Mouse (Mus musculus) heart, embryonic 13.5 days (tissue): ENCODE data around the gene Susd6. TPM values are rescaled to one million over a fixed set of nuclear protein-coding genes. Genes with fewer than 3 reads are reported as not detected.
"Not testable (repeated sequence)": the region's sequence is repeated elsewhere in the genome, so short reads cannot be mapped to it uniquely, and the experiment has no call there.

Experiments
- ATAC-seq: fragments of 200-750 bp; cut with Nextera tagmentation; 2 replicates; pipeline ENCODE4 v1.8.0; 2017; ENCODE audit warnings: moderate TSS enrichment; ENCODE audit not compliant: insufficient number of reproducible peaks, low FRiP score, low TSS enrichment; ENCODE audit errors: extremely low read depth
- H3K27ac ChIP-seq: fragments of 300-500 bp; sonication (generic); replicated peaks from 2 replicates; pipeline ENCODE4 v1.5.1; 2015; ENCODE audit warnings: moderate library complexity, mild to moderate bottlenecking, inconsistent platforms
- H3K27me3 ChIP-seq: fragments of 300-500 bp; sonication (generic); replicated peaks from 2 replicates; pipeline ENCODE4 v1.6.1; 2015; ENCODE audit warnings: mild to moderate bottlenecking, inconsistent platforms
- H3K36me3 ChIP-seq: fragments of 300-500 bp; sonication (generic); 2 replicates; pipeline ENCODE4 v1.6.1; 2015; ENCODE audit warnings: mild to moderate bottlenecking, inconsistent platforms
- H3K4me1 ChIP-seq: fragments of 300-500 bp; sonication (generic); 2 replicates; pipeline ENCODE4 v1.6.1; 2015; ENCODE audit warnings: inconsistent platforms
- H3K4me2 ChIP-seq: fragments of 300-500 bp; sonication (generic); 2 replicates; pipeline ENCODE4 v1.6.1; 2015; ENCODE audit warnings: inconsistent platforms, mild to moderate bottlenecking, moderate library complexity
- H3K4me3 ChIP-seq: fragments of 300-500 bp; sonication (generic); 2 replicates; pipeline ENCODE4 v1.5.1; 2015; ENCODE audit warnings: moderate library complexity, mild to moderate bottlenecking, inconsistent platforms
- H3K9ac ChIP-seq: fragments of 300-500 bp; sonication (generic); 2 replicates; pipeline ENCODE4 v1.6.1; 2015; ENCODE audit warnings: inconsistent platforms, mild to moderate bottlenecking, moderate library complexity
- H3K9me3 ChIP-seq: fragments of 300-500 bp; sonication (generic); 2 replicates; pipeline ENCODE4 v1.6.1; 2016; ENCODE audit warnings: inconsistent platforms
- WGBS: fragments of 180-500 bp; shearing (Covaris S2); methylation state at CpG from one replicate; pipeline ENCODE4 v1.1.7; 2015; ENCODE audit warnings: mixed read lengths; 5-methylcytosine and 5-hydroxymethylcytosine counted together
- polyA plus RNA-seq: library from polyadenylated mRNA; unstranded; fragments of >200 nt; fragmentation: Nextera tagmentation; extraction: Ambion mirVana; gene quantifications from 2 replicates; pipeline ENCODE4 v1.2.1, GENCODE M21; 2015

The Susd6 gene
- polyA plus RNA-seq, 1 experiment from 2014 or later: 14.3 TPM

GRCm38 (mm10) chr12:80787604-80788003 lies 2.7 kb upstream of the Susd6 start:
- no peaks in the 10 kb centered on the region for H3K36me3 ChIP-seq
- WGBS: 27% methylated on average over 11 of the region's 11 CpGs

GRCm38 (mm10) chr12:80788188-80788587 lies 2.1 kb upstream of the Susd6 start:
- peaks cover 31% of the 10 kb centered on the region for H3K4me1 ChIP-seq
- no peaks in the 10 kb centered on the region for H3K9me3 ChIP-seq
- ATAC-seq: no peak
- H3K27me3 ChIP-seq: no peaks in the 10 kb centered on the region
- 0 out of 2 replicates have a peak, but pooled peaks cover 4% of the 10 kb centered on the region for H3K36me3 ChIP-seq
- 84% methylated on average over 3 of the region's 3 CpGs for WGBS
- no peak overlapping the region for H3K4me3 ChIP-seq
- H3K27ac ChIP-seq: no peak overlapping the region
- no peak overlapping the region for H3K9ac ChIP-seq
- no peak overlapping the region for H3K4me2 ChIP-seq

More at GRCm38 (mm10) chr12:80787604-80788003, 2.7 kb upstream of the Susd6 start:
- Histone ChIP-seq H3K27ac (no peak overlapping the region), H3K9ac (peak overlapping the region; percentile 38; the same call in 1 of the 2 replicates), H3K4me3 (no peak overlapping the region), H3K9me3 (no peaks in the 10 kb centered on the region), H3K27me3 (no peaks in the 10 kb centered on the region), H3K4me1 (peaks cover 25% of the 10 kb centered on the region), H3K4me2 (peak overlapping the region; percentile 26; the same call in 1 of the 2 replicates)
- no peak for ATAC-seq

- H3K4me3 ChIP-seq, H3K27me3 ChIP-seq, H3K9me3 ChIP-seq, ATAC-seq, H3K9ac ChIP-seq, H3K36me3 ChIP-seq: not testable (repeated sequence)
- peaks cover 38% of the 10 kb centered on the region for H3K4me1 ChIP-seq
- peak overlapping the region; percentile 66 for H3K4me2 ChIP-seq
- H3K27ac ChIP-seq: peak overlapping the region; percentile 58; the same call in 1 of the 2 replicates
- 75% methylated on average over 4 of the region's 4 CpGs for WGBS
Observed at GRCm38 (mm10) chr12:80789276-80789675, 1.0 kb upstream of the Susd6 start.

GRCm38 (mm10) chr12:80790700-80791570 lies 625 bp downstream of the Susd6 start:
- peak; percentile 75 for ATAC-seq

GRCm38 (mm10) chr12:80791571-80792444 lies 1.5 kb downstream of the Susd6 start:
- Histone ChIP-seq H3K4me3 (peak overlapping the region; percentile 77), H3K9me3 (no peaks in the 10 kb centered on the region), H3K4me1 (peaks cover 57% of the 10 kb centered on the region), H3K27ac (peak overlapping the region; percentile 98), H3K27me3 (no peaks in the 10 kb centered on the region), H3K4me2 (peak overlapping the region; percentile 86), H3K36me3 (0 out of 2 replicates have a peak, but pooled peaks cover 5% of the 10 kb centered on the region), H3K9ac (peak overlapping the region; percentile 95)
- WGBS: 32% methylated on average over 6 of the region's 6 CpGs
- ATAC-seq: no peak

More at GRCm38 (mm10) chr12:80790700-80791570, 625 bp downstream of the Susd6 start:
- peak overlapping the region; percentile 98 for H3K27ac ChIP-seq
- peak overlapping the region; percentile 77 for H3K4me3 ChIP-seq
- H3K4me2 ChIP-seq: peak overlapping the region; percentile 86
- WGBS: under 1% methylated on average over 70 of the region's 80 CpGs
- peak overlapping the region; percentile 95 for H3K9ac ChIP-seq
- H3K4me1 ChIP-seq: peaks cover 54% of the 10 kb centered on the region
- H3K9me3 ChIP-seq: no peaks in the 10 kb centered on the region
- 0 out of 2 replicates have a peak, but pooled peaks cover 5% of the 10 kb centered on the region for H3K36me3 ChIP-seq
- no peaks in the 10 kb centered on the region for H3K27me3 ChIP-seq

- Histone ChIP-seq H3K4me1 (peaks cover 55% of the 10 kb centered on the region), H3K9ac (peak overlapping the region; percentile 95; the same call in 1 of the 2 replicates), H3K27me3 (no peaks in the 10 kb centered on the region), H3K27ac (0 out of 2 replicates have a peak overlapping the region, but pooled peaks have one; percentile 5), H3K4me2 (peak overlapping the region; percentile 86), H3K36me3 (0 out of 2 replicates have a peak, but pooled peaks cover 5% of the 10 kb centered on the region), H3K4me3 (peak overlapping the region; percentile 77), H3K9me3 (no peaks in the 10 kb centered on the region)
- 65% methylated on average over 5 of the region's 5 CpGs for WGBS
- ATAC-seq: no peak
Observed at GRCm38 (mm10) chr12:80792867-80793266, 2.6 kb downstream of the Susd6 start.

- Histone ChIP-seq H3K36me3 (0 out of 2 replicates have a peak, but pooled peaks cover 5% of the 10 kb centered on the region), H3K27me3 (no peaks in the 10 kb centered on the region), H3K4me2 (peak overlapping the region; percentile 86; the same call in 1 of the 2 replicates), H3K4me3 (no peak overlapping the region; the same call in 1 of the 2 replicates), H3K4me1 (peaks cover 59% of the 10 kb centered on the region), H3K9ac (no peak overlapping the region), H3K27ac (no peak overlapping the region), H3K9me3 (no peaks in the 10 kb centered on the region)
- ATAC-seq: no peak
- 77% methylated on average over 1 of the region's 1 CpGs for WGBS
Observed at GRCm38 (mm10) chr12:80793535-80793934, 3.2 kb downstream of the Susd6 start.

GRCm38 (mm10) chr12:80794522-80794921 lies 4.2 kb downstream of the Susd6 start:
- no peak for ATAC-seq
- whole genome bisulfite sequencing: 93% methylated on average over 4 of the region's 4 CpGs
- H3K4me1 ChIP-seq: peaks cover 59% of the 10 kb centered on the region
- H3K9me3 ChIP-seq: no peaks in the 10 kb centered on the region
- no peak overlapping the region for H3K4me2 ChIP-seq
- no peak overlapping the region for H3K27ac ChIP-seq
- H3K4me3 ChIP-seq: no peak overlapping the region
- no peak overlapping the region for H3K9ac ChIP-seq
- no peaks in the 10 kb centered on the region for H3K27me3 ChIP-seq
- H3K36me3 ChIP-seq: 0 out of 2 replicates have a peak, but pooled peaks cover 5% of the 10 kb centered on the region

GRCm38 (mm10) chr12:80794935-80795785 lies 4.8 kb downstream of the Susd6 start:
- WGBS: 51% methylated on average over 2 of the region's 2 CpGs
- no peaks in the 10 kb centered on the region for H3K27me3 ChIP-seq
- 0 out of 2 replicates have a peak, but pooled peaks cover 5% of the 10 kb centered on the region for H3K36me3 ChIP-seq
- no peak overlapping the region for H3K4me3 ChIP-seq
- H3K9me3 ChIP-seq: no peaks in the 10 kb centered on the region
- H3K4me2 ChIP-seq: peak overlapping the region; percentile 27; the same call in 1 of the 2 replicates
- ATAC-seq: no peak
- 0 out of 2 replicates have a peak overlapping the region, but pooled peaks have one; percentile 3 for H3K27ac ChIP-seq
- H3K9ac ChIP-seq: no peak overlapping the region; the same call in 1 of the 2 replicates
- H3K4me1 ChIP-seq: peaks cover 54% of the 10 kb centered on the region

GRCm38 (mm10) chr12:80798271-80798670 lies 8.0 kb downstream of the Susd6 start:
- no peak for ATAC-seq
- H3K27ac ChIP-seq: no peak overlapping the region
- H3K4me3 ChIP-seq: no peak overlapping the region
- no peaks in the 10 kb centered on the region for H3K27me3 ChIP-seq
- peaks cover 43% of the 10 kb centered on the region for H3K4me1 ChIP-seq
- no peaks in the 10 kb centered on the region for H3K9me3 ChIP-seq
- no peak overlapping the region for H3K4me2 ChIP-seq
- no peak overlapping the region for H3K9ac ChIP-seq
- 0 out of 2 replicates have a peak, but pooled peaks cover 4% of the 10 kb centered on the region for H3K36me3 ChIP-seq
